ENCODE assay signal across 8 mouse cellular contexts in the genomic region with DNA sequence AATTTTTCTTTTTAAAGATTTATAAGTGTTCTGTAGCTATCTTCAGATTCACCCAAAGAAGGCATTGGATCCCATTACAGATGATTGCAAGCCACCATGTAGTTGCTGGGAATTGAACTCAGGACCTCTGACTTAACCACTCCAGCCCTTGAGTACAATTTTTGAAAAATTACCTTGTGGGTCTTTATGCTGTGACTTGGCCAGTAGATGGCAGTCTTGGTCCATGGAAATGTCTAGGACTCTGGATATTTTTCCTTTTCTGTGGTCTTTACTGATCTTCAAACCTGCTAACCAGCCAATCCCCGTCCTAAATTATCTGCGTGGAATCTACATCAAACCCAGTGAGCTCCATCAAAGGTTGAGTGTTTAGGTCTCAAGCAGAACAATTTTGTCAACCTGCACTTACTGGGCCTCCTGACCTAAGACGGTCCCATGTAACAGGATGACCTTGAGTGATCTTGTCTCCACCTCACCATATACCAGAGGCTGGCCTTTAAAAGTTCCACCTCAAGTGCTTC. TPM values are rescaled to one million over a fixed set of nuclear protein-coding genes. Genes with fewer than 3 reads are reported as not detected.
DNase-seq lines count a peak whose midpoint lies in the region; ATAC-seq and TF ChIP-seq lines count a peak whose summit lies in the region.
"Had no signal": no experiment of that assay in that cellular context is flagged by ENCODE, and none has a peak within 500 bp of the region (broad histone marks: within the 10 kb centered on the region; RNA-seq: fewer than 3 reads in every experiment).

No protein-coding gene starts in this region.

- no peak for TF ChIP-seq POLR2A in bone marrow, adult 2 months (IDR thresholded peaks at IDR 0.05; ENCODE audit: borderline replicate concordance, control insufficient read depth, low read depth, low read length)
- no peak for TF ChIP-seq POLR2A in limb, embryonic 14.5 days (IDR thresholded peaks at IDR 0.05; ENCODE audit: borderline replicate concordance, extremely low read depth, insufficient read depth, insufficient read length)

- H3K9me3 ChIP-seq in forebrain, embryonic 11.5 days (ENCODE audit: control insufficient read depth, low read length): no peaks in the 10 kb centered on the region
- H3K9me3 ChIP-seq in limb, embryonic 14.5 days (ENCODE audit: control insufficient read depth, low read length): no peaks in the 10 kb centered on the region

- H3K9ac ChIP-seq in forebrain, embryonic 11.5 days (ENCODE audit: low read length): no peak overlapping the region
- no peak overlapping the region for H3K9ac ChIP-seq in limb, embryonic 14.5 days (ENCODE audit: low read depth, low read length, severe bottlenecking)

- peak; percentile 32; the same call in 1 of the 2 replicates for TF ChIP-seq CTCF in bone marrow, adult 2 months (IDR thresholded peaks at IDR 0.05; ENCODE audit: control insufficient read depth, insufficient read depth, low read length)

- H3K4me3 ChIP-seq in bone marrow, adult 2 months (replicated peaks; ENCODE audit: control insufficient read depth, low read depth, low read length): no peak overlapping the region
- no peak overlapping the region for H3K4me3 ChIP-seq in forebrain, embryonic 11.5 days (ENCODE audit: low read depth, low read length)
- H3K4me3 ChIP-seq in limb, embryonic 14.5 days (replicated peaks; ENCODE audit: low read length): no peak overlapping the region

- no peak overlapping the region for H3K4me2 ChIP-seq in forebrain, embryonic 11.5 days (ENCODE audit: low read depth, low read length, severe bottlenecking)
- no peak overlapping the region for H3K4me2 ChIP-seq in limb, embryonic 14.5 days (replicated peaks; ENCODE audit: low read depth, low read length, severe bottlenecking)

- 31% methylated on average over 3 of the region's 3 CpGs for WGBS in bone marrow, adult 2 months
- WGBS in forebrain, embryonic 11.5 days: 29% methylated on average over 3 of the region's 3 CpGs
- WGBS in limb, embryonic 14.5 days: 29% methylated on average over 3 of the region's 3 CpGs

- H3K27ac ChIP-seq in bone marrow, adult 2 months (ENCODE audit: control insufficient read depth, insufficient read depth, low read depth, low read length, poor library complexity): no peak overlapping the region
- no peak overlapping the region for H3K27ac ChIP-seq in forebrain, embryonic 11.5 days (ENCODE audit: low read depth, low read length)
- no peak overlapping the region for H3K27ac ChIP-seq in limb, embryonic 14.5 days (replicated peaks; ENCODE audit: low read depth, low read length)

- peak; percentile 38 for DNase-seq in urinary bladder, postnatal 14 days (ENCODE audit: low spot score)
- DNase-seq in urinary bladder, adult 2 months (ENCODE audit: low spot score): no peak
- DNase-seq in forebrain, embryonic 11.5 days (ENCODE audit: low spot score): peak; percentile 60
- DNase-seq in kidney, adult 8-10 months: peak; percentile 8 to 22
- peak; percentile 85 for DNase-seq in limb, embryonic 14.5 days (ENCODE audit: low spot score)

- H3K27me3 ChIP-seq in forebrain, embryonic 11.5 days (ENCODE audit: control insufficient read depth, insufficient read depth, low read length): peaks cover 17% of the 10 kb centered on the region
- peaks cover 35% of the 10 kb centered on the region for H3K27me3 ChIP-seq in limb, embryonic 14.5 days (ENCODE audit: control insufficient read depth, insufficient read depth, low read length)

- no peak for ATAC-seq in forebrain, embryonic 11.5 days (replicated peaks; ENCODE audit: low FRiP score)
- ATAC-seq in limb, embryonic 14.5 days (ENCODE audit: low FRiP score, low read depth): no peak
- ATAC-seq in neutrophil, adult 5-6 weeks (ENCODE audit: extremely low read depth, insufficient number of reproducible peaks, low FRiP score, poor library complexity, severe bottlenecking): peak; percentile 27; the same call in 1 of the 2 replicates

- H3K4me1 ChIP-seq in bone marrow, adult 2 months (ENCODE audit: control insufficient read depth, insufficient read depth, low read length): no peaks in the 10 kb centered on the region
- H3K4me1 ChIP-seq in forebrain, embryonic 11.5 days (replicated peaks; ENCODE audit: control insufficient read depth, insufficient read depth, low read length): no peaks in the 10 kb centered on the region
- H3K4me1 ChIP-seq in limb, embryonic 14.5 days (ENCODE audit: control insufficient read depth, insufficient read depth, low read length): no peaks in the 10 kb centered on the region

- no peaks in the 10 kb centered on the region for H3K36me3 ChIP-seq in forebrain, embryonic 11.5 days (ENCODE audit: control insufficient read depth, insufficient read depth, low read length)
- no peaks in the 10 kb centered on the region for H3K36me3 ChIP-seq in limb, embryonic 14.5 days (ENCODE audit: control insufficient read depth, insufficient read depth, low read length)

RNA-seq across cellular contexts. Expression of a gene that starts 27.6 kb away (rescaled TPM):
- polyA plus RNA-seq in urinary bladder, adult 2 months (2012; rRNA removed): 0.04 TPM in 1 of 2 replicates, not detected in the other
- 1.2 and 7.9 TPM in 2 replicates for polyA plus RNA-seq in bone marrow, adult 2 months (2011; ENCODE audit: insufficient read depth, insufficient read length, low replicate concordance, missing spikeins)
- not detected in 2 replicates for polyA plus RNA-seq in forebrain, embryonic 11.5 days (2014; fragmentation: Nextera tagmentation; extraction: Ambion mirVana)
- not detected in 2 replicates for polyA plus RNA-seq in limb, embryonic 14.5 days (2012; rRNA removed)
- not detected in 2 replicates for polyA plus RNA-seq in limb, embryonic 14.5 days (2014; fragmentation: Nextera tagmentation; extraction: Ambion mirVana)
- total RNA-seq in neutrophil, adult 5-6 weeks (2017): 151 and 156 TPM in 2 replicates
- polyA plus RNA-seq: heart, embryonic 14.5 days had no signal

RNA-seq across cellular contexts. Expression of a gene that starts 53.0 kb away (rescaled TPM):
- 0.01 and 0.03 TPM in 2 replicates for polyA plus RNA-seq in urinary bladder, adult 2 months (2012; rRNA removed)
- polyA plus RNA-seq in bone marrow, adult 2 months (2011; ENCODE audit: insufficient read depth, insufficient read length, low replicate concordance, missing spikeins): 5.3 TPM in 1 of 2 replicates, not detected in the other
- 0.05 and 0.37 TPM in 2 replicates for polyA plus RNA-seq in forebrain, embryonic 11.5 days (2014; fragmentation: Nextera tagmentation; extraction: Ambion mirVana)
- polyA plus RNA-seq in limb, embryonic 14.5 days (2012; rRNA removed): 0.23 and 0.42 TPM in 2 replicates
- 0.10 and 0.28 TPM in 2 replicates for polyA plus RNA-seq in limb, embryonic 14.5 days (2014; fragmentation: Nextera tagmentation; extraction: Ambion mirVana)
- 0.12 TPM in 1 of 2 replicates, not detected in the other for total RNA-seq in neutrophil, adult 5-6 weeks (2017)
- polyA plus RNA-seq: heart, embryonic 14.5 days had no signal
